Mouse (Mus musculus) limb, embryonic 14.5 days (tissue): ENCODE data around the gene Itga3. TPM values are rescaled to one million over a fixed set of nuclear protein-coding genes. Genes with fewer than 3 reads are reported as not detected.

Experiments used
- ATAC-seq: fragments of 200-750 bp; cut with Nextera tagmentation; 2 replicates; pipeline ENCODE4 v1.8.0; 2017; ENCODE audit warnings: low read depth, moderate number of reproducible peaks, moderate TSS enrichment; ENCODE audit not compliant: low FRiP score
- DNase-seq: peaks from one replicate; pipeline ENCODE4 v3.0.0-alpha.2; 2015; ENCODE audit warnings: low spot score
- H3K27ac ChIP-seq: fragments of 300-500 bp; sonication (generic); replicated peaks from 2 replicates; pipeline ENCODE4 v1.5.1; 2014; ENCODE audit warnings: low read depth, mild to moderate bottlenecking, low read length, moderate library complexity, mixed read lengths
- H3K27me3 ChIP-seq: fragments of 300-500 bp; sonication (generic); 2 replicates; pipeline ENCODE4 v1.6.1; 2014; ENCODE audit warnings: low read length, mixed read lengths; ENCODE audit not compliant: control insufficient read depth, insufficient read depth
- H3K36me3 ChIP-seq: fragments of 300-500 bp; sonication (generic); 2 replicates; pipeline ENCODE4 v1.6.1; 2014; ENCODE audit warnings: mild to moderate bottlenecking, low read length, moderate library complexity, mixed read lengths; ENCODE audit not compliant: control insufficient read depth, insufficient read depth
- H3K4me1 ChIP-seq: fragments of 300-500 bp; sonication (generic); 2 replicates; pipeline ENCODE4 v1.6.1; 2014; ENCODE audit warnings: antibody characterized with exemption, low read length, mixed read lengths; ENCODE audit not compliant: control insufficient read depth, insufficient read depth
- H3K4me2 ChIP-seq: fragments of 300-500 bp; sonication (generic); replicated peaks from 2 replicates; pipeline ENCODE4 v1.6.1; 2014; ENCODE audit warnings: low read depth, mild to moderate bottlenecking, low read length, moderate library complexity; ENCODE audit not compliant: severe bottlenecking
- H3K4me3 ChIP-seq: fragments of 300-500 bp; sonication (generic); replicated peaks from 2 replicates; pipeline ENCODE4 v1.5.1; 2014; ENCODE audit warnings: low read length
- H3K9ac ChIP-seq: fragments of 300-500 bp; sonication (generic); 2 replicates; pipeline ENCODE4 v1.6.1; 2014; ENCODE audit warnings: mild to moderate bottlenecking, low read depth, low read length, moderate library complexity; ENCODE audit not compliant: severe bottlenecking
- H3K9me3 ChIP-seq: fragments of 300-500 bp; sonication (generic); 2 replicates; pipeline ENCODE4 v1.6.1; 2016; ENCODE audit warnings: low read length; ENCODE audit not compliant: control insufficient read depth
- POLR2A ChIP-seq: fragments of 200-500 bp; IDR thresholded peaks from 2 replicates; pipeline ENCODE4 v1.8.0; 2012; ENCODE audit warnings: inconsistent platforms, mild to moderate bottlenecking, moderate library complexity, borderline replicate concordance; ENCODE audit not compliant: insufficient read depth, insufficient read length; ENCODE audit errors: extremely low read depth
- WGBS: fragments of 180-500 bp; shearing (Covaris S2); extraction: QIAGEN DNeasy Blood & Tissue Kit; methylation state at CpG from one replicate; pipeline ENCODE4 v1.1.7; 2014; 5-methylcytosine and 5-hydroxymethylcytosine counted together
- polyA plus RNA-seq, 2 experiments: library from polyadenylated mRNA; depleted of rRNA in 1 of 2; stranded (reverse) in 1 of 2; unstranded in 1 of 2; fragments of >200 nt; fragmentation: Nextera tagmentation in 1 of 2; extraction: Ambion mirVana in 1 of 2; gene quantifications; 2 replicates each; pipeline versions ENCODE4 v1.2.1 to v1.2.3; 2012 to 2014

The Itga3 gene
- polyA plus RNA-seq, 2 experiments = 8.6 to 12.7 TPM

DNA sequence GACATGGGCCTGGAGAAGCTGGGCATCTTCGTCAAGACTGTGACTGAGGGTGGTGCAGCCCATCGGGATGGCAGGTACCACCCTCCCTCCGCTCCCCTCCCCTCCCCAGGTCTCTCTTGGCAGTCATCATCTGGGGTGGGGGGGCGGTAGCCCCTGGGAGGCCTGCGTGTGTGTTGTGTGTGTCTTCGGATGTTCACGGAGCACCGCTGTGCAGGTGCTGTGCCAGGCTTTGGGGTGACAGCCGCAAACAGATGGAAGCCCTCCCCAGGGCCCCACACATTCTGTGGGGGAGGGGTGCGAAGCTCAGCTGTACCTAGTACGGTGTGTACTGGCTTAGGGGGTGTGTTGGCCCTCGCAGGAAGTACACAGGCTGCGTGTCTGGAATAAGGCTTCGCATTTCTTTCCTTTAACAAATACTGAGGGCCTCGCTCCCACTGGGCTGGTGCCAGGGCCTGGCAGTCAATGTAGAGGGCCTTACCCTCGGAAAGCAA, 78.5 kb downstream of the Itga3 start:
- H3K27ac ChIP-seq = no peak overlapping the region
- no peak overlapping the region for H3K9ac ChIP-seq
- peaks cover 82% of the 10 kb centered on the region for H3K36me3 ChIP-seq
- no peaks in the 10 kb centered on the region for H3K9me3 ChIP-seq
- peaks cover 29% of the 10 kb centered on the region for H3K4me1 ChIP-seq
- H3K27me3 ChIP-seq = no peaks in the 10 kb centered on the region
- DNase-seq (no peak), ATAC-seq (no peak)
- H3K4me2 ChIP-seq = no peak overlapping the region
- WGBS = 80% methylated on average over 16 of the region's 16 CpGs
- H3K4me3 ChIP-seq = no peak overlapping the region
- no peak for TF ChIP-seq POLR2A

DNA sequence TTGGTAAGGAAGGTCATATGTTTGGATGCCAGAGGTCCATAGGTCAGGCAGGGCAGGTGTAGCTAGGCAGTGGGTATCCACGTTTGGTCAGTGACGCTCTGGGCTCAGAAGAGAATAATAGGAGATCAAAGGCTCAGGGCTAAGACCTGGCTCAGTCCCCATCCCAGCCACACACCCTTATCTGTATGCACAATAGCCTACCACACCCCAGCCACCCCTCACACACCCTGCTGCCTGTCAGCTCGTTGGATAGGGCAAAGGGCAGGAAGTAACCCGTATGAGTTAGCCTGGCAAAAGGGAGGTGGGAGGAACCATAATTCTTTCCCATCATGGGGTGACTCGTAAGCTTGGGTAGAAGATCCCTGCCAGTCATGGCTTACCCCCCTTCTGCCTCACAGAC, 79.0 kb downstream of the Itga3 start:
- no peak overlapping the region for H3K4me3 ChIP-seq

DNA sequence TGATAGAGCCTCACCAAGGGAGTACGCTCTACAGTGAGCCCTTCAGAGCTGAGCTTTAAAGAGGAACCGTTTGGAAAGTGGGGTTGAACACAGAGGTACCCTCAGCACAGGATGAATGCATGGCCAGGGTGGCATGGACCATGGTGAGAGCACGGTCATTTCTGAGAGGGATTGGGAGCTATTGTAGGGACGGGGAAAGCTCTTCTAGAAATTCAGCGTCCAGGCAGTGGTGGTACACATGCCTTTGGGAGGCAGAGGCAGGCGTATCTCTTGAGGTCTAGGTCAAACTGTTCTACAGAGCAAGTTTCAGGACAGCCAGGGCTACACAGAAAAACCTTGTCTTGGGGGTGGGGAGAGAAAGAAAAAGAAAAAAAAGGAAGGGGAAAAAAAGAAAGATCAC, 79.6 kb downstream of the Itga3 start:
- no peak overlapping the region for H3K4me2 ChIP-seq
- no peak overlapping the region for H3K27ac ChIP-seq
- H3K27me3 ChIP-seq = no peaks in the 10 kb centered on the region
- no peak overlapping the region for H3K9ac ChIP-seq
- 90% methylated on average over 6 of the region's 6 CpGs for WGBS
- no peak for TF ChIP-seq POLR2A
- ATAC-seq = no peak
- H3K4me1 ChIP-seq = peaks cover 38% of the 10 kb centered on the region
- H3K9me3 ChIP-seq = no peaks in the 10 kb centered on the region
- peaks cover 71% of the 10 kb centered on the region for H3K36me3 ChIP-seq
- H3K4me3 ChIP-seq = no peak overlapping the region
- DNase-seq = no peak

More for the DNA sequence above, 79.0 kb downstream of the Itga3 start:
- Histone ChIP-seq H3K27me3 (no peaks in the 10 kb centered on the region), H3K9ac (no peak overlapping the region), H3K36me3 (peaks cover 77% of the 10 kb centered on the region), H3K27ac (no peak overlapping the region), H3K4me1 (peaks cover 33% of the 10 kb centered on the region), H3K4me2 (no peak overlapping the region), H3K9me3 (no peaks in the 10 kb centered on the region)
- WGBS = 68% methylated on average over 5 of the region's 5 CpGs
- ATAC-seq (no peak), DNase-seq (no peak)
- TF ChIP-seq POLR2A = no peak

- Histone ChIP-seq H3K27me3 (no peaks in the 10 kb centered on the region), H3K36me3 (peaks cover 63% of the 10 kb centered on the region), H3K9me3 (no peaks in the 10 kb centered on the region), H3K4me3 (no peak overlapping the region), H3K4me1 (peaks cover 38% of the 10 kb centered on the region), H3K27ac (no peak overlapping the region), H3K4me2 (no peak overlapping the region), H3K9ac (0 out of 2 replicates have a peak overlapping the region, but pooled peaks have one; percentile 21)
- ATAC-seq (no peak), DNase-seq (no peak)
- WGBS = 88% methylated on average over 8 of the region's 8 CpGs
- no peak for TF ChIP-seq POLR2A
These were observed 80.5 kb downstream of the Itga3 start for GRCm38 (mm10) chr11:94996101-94996500.

DNA sequence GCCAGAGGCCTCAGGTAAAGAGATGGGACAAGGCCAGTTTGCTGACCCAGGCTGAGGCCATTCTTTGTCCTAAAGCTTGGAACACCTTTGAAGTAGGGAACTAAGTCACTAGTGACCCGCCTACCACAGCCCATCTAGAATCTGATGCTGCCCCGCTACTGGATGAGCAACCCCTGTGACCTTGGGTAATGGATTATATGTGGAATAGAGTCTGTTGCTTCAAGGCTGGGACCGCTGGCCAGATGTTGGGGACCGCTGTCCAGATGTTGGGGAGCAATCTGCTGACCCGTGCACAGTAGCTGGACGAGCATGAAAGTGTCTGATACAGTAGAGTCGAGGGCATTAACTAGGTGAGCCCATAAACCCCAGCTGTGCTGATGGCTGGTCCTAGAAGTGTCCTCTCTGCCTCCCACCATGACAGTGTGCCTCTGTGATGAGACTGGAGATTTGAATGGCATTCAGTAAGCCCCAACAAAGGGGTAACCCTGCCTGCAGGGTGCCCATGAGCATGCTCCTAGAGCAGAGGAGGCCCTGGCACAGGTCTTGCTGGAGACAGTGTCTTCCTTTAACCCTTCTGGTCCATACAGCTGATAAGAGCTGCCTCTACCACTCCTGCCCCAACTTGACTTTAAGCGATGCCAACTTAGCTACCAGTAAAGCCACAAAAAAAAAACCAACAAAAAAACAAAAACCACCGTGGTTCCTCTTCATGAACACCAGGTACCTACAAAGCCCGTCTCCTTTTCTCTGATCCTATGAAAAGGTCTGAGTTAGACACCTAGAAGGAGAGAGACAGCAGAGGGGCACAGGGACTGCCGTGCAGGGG, 81.4 kb downstream of the Itga3 start:
- H3K9ac ChIP-seq = peak overlapping the region; percentile 82
- H3K4me1 ChIP-seq = peaks cover 40% of the 10 kb centered on the region
- no peak for TF ChIP-seq POLR2A
- H3K9me3 ChIP-seq = no peaks in the 10 kb centered on the region
- H3K36me3 ChIP-seq = peaks cover 57% of the 10 kb centered on the region
- no peaks in the 10 kb centered on the region for H3K27me3 ChIP-seq
- H3K4me2 ChIP-seq = peak overlapping the region; percentile 100
- DNase-seq (no peak), ATAC-seq (no peak)
- WGBS = 76% methylated on average over 11 of the region's 11 CpGs
- H3K4me3 ChIP-seq = peak overlapping the region; percentile 87; the same call in 1 of the 2 replicates
- H3K27ac ChIP-seq = no peak overlapping the region

Other genes with a start within 250 kb of the Itga3 start
- 1,421 and 1,570 TPM in 2 replicates for gene Col1a1, start 140.6 kb downstream of the Itga3 start, polyA plus RNA-seq (2012; rRNA removed)
- 2,528 and 2,873 TPM in 2 replicates for gene Col1a1, start 140.6 kb downstream of the Itga3 start, polyA plus RNA-seq (2014; fragmentation: Nextera tagmentation; extraction: Ambion mirVana)
- 0.41 and 0.58 TPM in 2 replicates for gene Hils1, start 109.2 kb downstream of the Itga3 start, polyA plus RNA-seq (2012; rRNA removed)
- 0.29 TPM in 1 of 2 replicates, not detected in the other for gene Hils1, start 109.2 kb downstream of the Itga3 start, polyA plus RNA-seq (2014; fragmentation: Nextera tagmentation; extraction: Ambion mirVana)
- 19.4 and 32.9 TPM in 2 replicates for gene Sgca, start 100.5 kb downstream of the Itga3 start, polyA plus RNA-seq (2012; rRNA removed)
- 9.1 and 10.2 TPM in 2 replicates for gene Sgca, start 100.5 kb downstream of the Itga3 start, polyA plus RNA-seq (2014; fragmentation: Nextera tagmentation; extraction: Ambion mirVana)
- gene Ppp1r9b, start 85.8 kb downstream of the Itga3 start, polyA plus RNA-seq (2012; rRNA removed) = 32.8 and 34.6 TPM in 2 replicates
- gene Ppp1r9b, start 85.8 kb downstream of the Itga3 start, polyA plus RNA-seq (2014; fragmentation: Nextera tagmentation; extraction: Ambion mirVana) = 17.3 and 17.9 TPM in 2 replicates
- gene Samd14, start 66.9 kb downstream of the Itga3 start, polyA plus RNA-seq (2012; rRNA removed) = 46.0 and 59.7 TPM in 2 replicates
- gene Samd14, start 66.9 kb downstream of the Itga3 start, polyA plus RNA-seq (2014; fragmentation: Nextera tagmentation; extraction: Ambion mirVana) = 25.5 and 31.7 TPM in 2 replicates
- gene Pdk2, start 35.4 kb downstream of the Itga3 start, polyA plus RNA-seq (2012; rRNA removed) = 29.6 and 36.3 TPM in 2 replicates
- gene Pdk2, start 35.4 kb downstream of the Itga3 start, polyA plus RNA-seq (2014; fragmentation: Nextera tagmentation; extraction: Ambion mirVana) = 34.9 and 38.8 TPM in 2 replicates
- 8.3 and 8.6 TPM in 2 replicates for gene Dlx3, start 43.3 kb upstream of the Itga3 start, polyA plus RNA-seq (2012; rRNA removed)
- 14.3 and 16.3 TPM in 2 replicates for gene Dlx3, start 43.3 kb upstream of the Itga3 start, polyA plus RNA-seq (2014; fragmentation: Nextera tagmentation; extraction: Ambion mirVana)
- 2.0 and 2.4 TPM in 2 replicates for gene Dlx4, start 69.5 kb upstream of the Itga3 start, polyA plus RNA-seq (2012; rRNA removed)
- gene Dlx4, start 69.5 kb upstream of the Itga3 start, polyA plus RNA-seq (2014; fragmentation: Nextera tagmentation; extraction: Ambion mirVana) = 3.3 and 3.4 TPM in 2 replicates
- gene Tac4, start 184.7 kb upstream of the Itga3 start, polyA plus RNA-seq (2012; rRNA removed) = 0.08 TPM in 1 of 2 replicates, not detected in the other
- not detected in 2 replicates for gene Tac4, start 184.7 kb upstream of the Itga3 start, polyA plus RNA-seq (2014; fragmentation: Nextera tagmentation; extraction: Ambion mirVana)
- gene Kat7, start 233.4 kb upstream of the Itga3 start, polyA plus RNA-seq (2012; rRNA removed) = 49.7 and 51.4 TPM in 2 replicates
- 58.5 and 60.1 TPM in 2 replicates for gene Kat7, start 233.4 kb upstream of the Itga3 start, polyA plus RNA-seq (2014; fragmentation: Nextera tagmentation; extraction: Ambion mirVana)